17 mouse cellular contexts compared by ENCODE assay signal in genomic region chr6:21790036-21790435, GRCm38 (mm10).
"Had no signal": no experiment of that assay in that cellular context is flagged by ENCODE, and none has a peak within 500 bp of the region (broad histone marks: within the 10 kb centered on the region; RNA-seq: fewer than 3 reads in every experiment).

No protein-coding gene starts in this region.

- H3K9me3 ChIP-seq: midbrain, embryonic 12.5 days; midbrain, embryonic 15.5 days; neural tube, embryonic 12.5 days; neural tube, embryonic 15.5 days had no signal

- H3K4me2 ChIP-seq: midbrain, embryonic 12.5 days; midbrain, embryonic 15.5 days; neural tube, embryonic 12.5 days; neural tube, embryonic 15.5 days had no signal

- H3K9ac ChIP-seq: midbrain, embryonic 12.5 days; midbrain, embryonic 15.5 days; neural tube, embryonic 12.5 days; neural tube, embryonic 15.5 days had no signal

- DNase-seq: kidney, adult 18-20 months; kidney, adult 9 months; kidney, postnatal 14 days; kidney, postnatal 4 days; lung, adult 2 months; right cerebral cortex, adult 18-20 months; right cerebral cortex, postnatal 14 days; right cerebral cortex, postnatal 4 days; thymus, adult 2 months; thymus, postnatal 14 days; thymus, postnatal 4 days had no signal

- H3K27me3 ChIP-seq: midbrain, embryonic 12.5 days; midbrain, embryonic 15.5 days; neural tube, embryonic 12.5 days; neural tube, embryonic 15.5 days had no signal

- H3K36me3 ChIP-seq: midbrain, embryonic 12.5 days; midbrain, embryonic 15.5 days; neural tube, embryonic 12.5 days; neural tube, embryonic 15.5 days had no signal

- H3K4me1 ChIP-seq: neural tube, embryonic 12.5 days had no signal

- H3K4me3 ChIP-seq: midbrain, embryonic 12.5 days; midbrain, embryonic 15.5 days; neural tube, embryonic 12.5 days; neural tube, embryonic 15.5 days had no signal

- ATAC-seq: midbrain, embryonic 15.5 days had no signal

- H3K27ac ChIP-seq: macrophage; midbrain, embryonic 12.5 days; midbrain, embryonic 15.5 days; neural tube, embryonic 12.5 days; neural tube, embryonic 15.5 days; stomach, postnatal 0 days had no signal
